Mouse (Mus musculus) testis, adult 2 months (tissue): ENCODE measurements around the gene Cpb2.

Source experiments
- CTCF ChIP-seq: fragments of 200-500 bp; IDR thresholded peaks from 2 replicates; pipeline ENCODE4 v1.5.1; 2012; ENCODE audit warnings: low read depth, mild to moderate bottlenecking, inconsistent platforms, low read length, moderate library complexity; ENCODE audit not compliant: control insufficient read depth, insufficient read depth, insufficient replicate concordance
- POLR2A ChIP-seq: fragments of 200-500 bp; IDR thresholded peaks from 2 replicates; pipeline ENCODE4 v1.6.1; 2012; ENCODE audit warnings: low read depth, mild to moderate bottlenecking, inconsistent platforms, low read length, moderate library complexity; ENCODE audit not compliant: control insufficient read depth

DNA sequence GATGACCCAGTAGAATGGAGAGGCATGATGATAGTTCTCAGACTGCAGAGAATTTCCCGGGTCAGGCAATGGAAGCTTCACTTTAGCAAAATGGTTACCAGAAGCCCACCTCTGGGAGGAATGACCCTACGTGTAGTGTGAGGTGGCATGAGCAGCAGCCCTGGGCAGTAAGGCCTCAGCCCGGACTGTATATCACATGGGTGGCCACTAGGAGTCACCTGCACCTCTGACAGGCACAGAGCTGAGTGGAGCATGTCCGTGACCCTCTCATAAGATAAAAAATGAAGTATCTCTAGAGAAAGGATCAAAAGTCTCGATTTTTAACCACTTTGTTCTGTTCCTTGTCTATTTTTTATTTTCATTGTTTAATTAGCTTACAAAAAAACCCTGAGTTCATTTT is 14.4 kb downstream of the Cpb2 start:
- peak; percentile 24; the same call in 1 of the 2 replicates for TF ChIP-seq CTCF
- no peak for TF ChIP-seq POLR2A
